ENCODE assay signal across 21 mouse cellular contexts in the genomic region with DNA sequence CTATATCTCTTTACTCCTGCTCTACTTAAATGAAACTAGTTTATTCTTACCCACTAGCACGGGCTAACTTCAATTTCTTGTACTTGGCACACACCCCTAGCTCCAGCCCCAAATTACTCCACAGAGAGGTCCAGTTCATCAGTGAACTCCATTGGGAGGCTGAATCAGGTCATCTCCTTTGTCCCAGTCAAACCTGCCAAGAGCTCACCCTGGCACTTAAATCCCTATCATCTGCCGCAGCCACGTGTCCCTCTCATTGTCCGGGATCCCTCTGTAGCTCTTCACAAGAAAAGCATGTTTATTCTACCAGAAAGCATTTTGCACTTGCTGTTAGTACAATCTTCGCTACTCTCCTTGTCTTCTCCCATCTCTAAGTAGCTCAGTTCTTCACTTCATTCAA. TPM values are rescaled to one million over a fixed set of nuclear protein-coding genes. Genes with fewer than 3 reads are reported as not detected.
"Had no signal": no experiment of that assay in that cellular context is flagged by ENCODE, and none has a peak within 500 bp of the region (broad histone marks: within the 10 kb centered on the region; RNA-seq: fewer than 3 reads in every experiment).

No protein-coding gene starts in this region.

- H3K36me3 ChIP-seq: kidney, embryonic 15.5 days; limb, embryonic 12.5 days; limb, embryonic 15.5 days; liver, embryonic 13.5 days; midbrain, embryonic 10.5 days; midbrain, embryonic 13.5 days; neural tube, embryonic 13.5 days had no signal

- H3K4me2 ChIP-seq: kidney, embryonic 15.5 days; limb, embryonic 12.5 days; limb, embryonic 15.5 days; liver, embryonic 13.5 days; lung, embryonic 14.5 days; midbrain, embryonic 13.5 days; neural tube, embryonic 13.5 days had no signal

- H3K27ac ChIP-seq: kidney, embryonic 15.5 days; left cerebral cortex, adult 2 months; limb, embryonic 12.5 days; limb, embryonic 15.5 days; liver, embryonic 13.5 days; midbrain, embryonic 10.5 days; midbrain, embryonic 13.5 days; neural tube, embryonic 13.5 days had no signal

- DNase-seq: kidney, postnatal 10 days; kidney, postnatal 36 days; layer of hippocampus, postnatal 36 days; left cerebral cortex, postnatal 4 days; liver, embryonic 13.5 days; lung, embryonic 14.5 days; lung, postnatal 36 days; thymus, adult 18-20 months; thymus, postnatal 4 days had no signal

- H3K27me3 ChIP-seq: kidney, embryonic 15.5 days; limb, embryonic 12.5 days; limb, embryonic 15.5 days; liver, embryonic 13.5 days; megakaryocyte, embryonic 14.5 days; midbrain, embryonic 13.5 days; neural tube, embryonic 13.5 days had no signal

- H3K9ac ChIP-seq: kidney, embryonic 15.5 days; limb, embryonic 12.5 days; limb, embryonic 15.5 days; liver, embryonic 13.5 days; lung, embryonic 14.5 days; midbrain, embryonic 13.5 days; neural tube, embryonic 13.5 days had no signal

- H3K4me3 ChIP-seq: kidney, embryonic 15.5 days; left cerebral cortex, adult 2 months; limb, embryonic 12.5 days; limb, embryonic 15.5 days; liver, embryonic 13.5 days; megakaryocyte, embryonic 14.5 days; midbrain, embryonic 10.5 days; midbrain, embryonic 13.5 days; myocyte; neural tube, embryonic 13.5 days had no signal

- ATAC-seq: lung, postnatal 0 days; midbrain, embryonic 13.5 days; midbrain, embryonic 16.5 days had no signal

- H3K4me1 ChIP-seq: kidney, embryonic 15.5 days; limb, embryonic 12.5 days; limb, embryonic 15.5 days; liver, embryonic 13.5 days; megakaryocyte, embryonic 14.5 days; midbrain, embryonic 10.5 days; midbrain, embryonic 13.5 days; neural tube, embryonic 13.5 days had no signal

- H3K9me3 ChIP-seq: kidney, embryonic 15.5 days; limb, embryonic 12.5 days; limb, embryonic 15.5 days; liver, embryonic 13.5 days; megakaryocyte, embryonic 14.5 days; midbrain, embryonic 10.5 days; midbrain, embryonic 13.5 days; neural tube, embryonic 13.5 days had no signal

RNA-seq across cellular contexts. Expression of gene Cadps2, which starts 17.4 kb away (rescaled TPM):
- total RNA-seq: monocyte, adult 5-6 weeks had no signal
